ENCODE assay signal across 10 mouse cellular contexts in genomic region chr3:55055747-55056120, GRCm38 (mm10). TPM values are rescaled to one million over a fixed set of nuclear protein-coding genes. Genes with fewer than 3 reads are reported as not detected.
DNase-seq lines count a peak whose midpoint lies in the region; ATAC-seq and TF ChIP-seq lines count a peak whose summit lies in the region.
"Had no signal": no experiment of that assay in that cellular context is flagged by ENCODE, and none has a peak within 500 bp of the region (broad histone marks: within the 10 kb centered on the region; RNA-seq: fewer than 3 reads in every experiment).

No protein-coding gene starts in this region.

- no peak for DNase-seq in kidney, postnatal 10 days
- DNase-seq in hindbrain, postnatal 0 days (ENCODE audit: low spot score): no peak
- no peak for DNase-seq in thymus, postnatal 25 days
- DNase-seq in thymus, postnatal 0 days (ENCODE audit: low spot score): no peak
- DNase-seq in cerebellum, adult 9-11 months: no peak

- H3K4me2 ChIP-seq in kidney, embryonic 14.5 days (replicated peaks; ENCODE audit: low read depth, low read length): peak overlapping the region; percentile 99
- H3K4me2 ChIP-seq in embryonic facial prominence, embryonic 13.5 days: peak overlapping the region; percentile 99
- H3K4me2 ChIP-seq in hindbrain, postnatal 0 days (ENCODE audit: low read depth, low read length): peak overlapping the region; percentile 90
- H3K4me2 ChIP-seq in midbrain, embryonic 15.5 days: peak overlapping the region; percentile 97

- peak overlapping the region; percentile 56 for H3K9ac ChIP-seq in kidney, embryonic 14.5 days (ENCODE audit: low read depth, low read length)
- peak overlapping the region; percentile 66 for H3K9ac ChIP-seq in embryonic facial prominence, embryonic 13.5 days
- peak overlapping the region; percentile 52 for H3K9ac ChIP-seq in hindbrain, postnatal 0 days (replicated peaks; ENCODE audit: low read length)
- H3K9ac ChIP-seq in midbrain, embryonic 15.5 days: peak overlapping the region; percentile 71

- peak; percentile 24; the same call in 1 of the 2 replicates for ATAC-seq in kidney, embryonic 14.5 days (ENCODE audit: low FRiP score, low TSS enrichment)
- ATAC-seq in embryonic facial prominence, embryonic 13.5 days (ENCODE audit: insufficient number of reproducible peaks, insufficient read depth, low FRiP score, low TSS enrichment, low read depth): no peak
- ATAC-seq in hindbrain, postnatal 0 days: no peak
- ATAC-seq in midbrain, embryonic 15.5 days (replicated peaks): peak; percentile 21; the same call in 1 of the 2 replicates

- H3K27ac ChIP-seq in kidney, embryonic 14.5 days (ENCODE audit: low read depth, low read length): no peak overlapping the region
- H3K27ac ChIP-seq in embryonic facial prominence, embryonic 13.5 days: no peak overlapping the region
- H3K27ac ChIP-seq in hindbrain, postnatal 0 days: no peak overlapping the region
- H3K27ac ChIP-seq in midbrain, embryonic 15.5 days: no peak overlapping the region

- H3K9me3 ChIP-seq in kidney, embryonic 14.5 days (ENCODE audit: control insufficient read depth, low read length): no peaks in the 10 kb centered on the region
- H3K9me3 ChIP-seq in embryonic facial prominence, embryonic 13.5 days: no peaks in the 10 kb centered on the region
- no peaks in the 10 kb centered on the region for H3K9me3 ChIP-seq in hindbrain, postnatal 0 days (ENCODE audit: low read length)
- no peaks in the 10 kb centered on the region for H3K9me3 ChIP-seq in midbrain, embryonic 15.5 days

- H3K4me3 ChIP-seq in kidney, embryonic 14.5 days (ENCODE audit: low read length): peak overlapping the region; percentile 53
- peak overlapping the region; percentile 63 for H3K4me3 ChIP-seq in embryonic facial prominence, embryonic 13.5 days
- H3K4me3 ChIP-seq in hindbrain, postnatal 0 days (ENCODE audit: low read length): peak overlapping the region; percentile 62
- H3K4me3 ChIP-seq in midbrain, embryonic 15.5 days: peak overlapping the region; percentile 78

- peaks cover 18% of the 10 kb centered on the region for H3K27me3 ChIP-seq in kidney, embryonic 14.5 days (ENCODE audit: control insufficient read depth, insufficient read depth, low read length)
- H3K27me3 ChIP-seq in embryonic facial prominence, embryonic 13.5 days: peaks cover 46% of the 10 kb centered on the region
- H3K27me3 ChIP-seq in hindbrain, postnatal 0 days (ENCODE audit: insufficient read depth, low read length): no peaks in the 10 kb centered on the region
- peaks cover 4% of the 10 kb centered on the region; the same call in 1 of the 2 replicates for H3K27me3 ChIP-seq in midbrain, embryonic 15.5 days (replicated peaks)

- H3K4me1 ChIP-seq in kidney, embryonic 14.5 days (ENCODE audit: control insufficient read depth, insufficient read depth, low read length): peaks cover 4% of the 10 kb centered on the region; the same call in 1 of the 2 replicates
- peaks cover 15% of the 10 kb centered on the region for H3K4me1 ChIP-seq in embryonic facial prominence, embryonic 13.5 days
- no peaks in the 10 kb centered on the region for H3K4me1 ChIP-seq in hindbrain, postnatal 0 days (ENCODE audit: insufficient read depth, low read length)
- H3K4me1 ChIP-seq in midbrain, embryonic 15.5 days: peaks cover 12% of the 10 kb centered on the region

- no peak for TF ChIP-seq CTCF in hindbrain, postnatal 0 days (IDR thresholded peaks at IDR 0.05; ENCODE audit: low read depth)

- H3K36me3 ChIP-seq in kidney, embryonic 14.5 days (ENCODE audit: control insufficient read depth, insufficient read depth, low read length): no peaks in the 10 kb centered on the region
- no peaks in the 10 kb centered on the region for H3K36me3 ChIP-seq in embryonic facial prominence, embryonic 13.5 days
- H3K36me3 ChIP-seq in hindbrain, postnatal 0 days (ENCODE audit: insufficient read depth, low read length): no peaks in the 10 kb centered on the region
- H3K36me3 ChIP-seq in midbrain, embryonic 15.5 days (replicated peaks): no peaks in the 10 kb centered on the region
- H3K36me3 ChIP-seq: G1E had no signal

- 7% methylated on average over 11 of the region's 11 CpGs for WGBS in kidney, embryonic 14.5 days
- WGBS in embryonic facial prominence, embryonic 13.5 days: 6% methylated on average over 11 of the region's 11 CpGs
- WGBS in hindbrain, postnatal 0 days: 11% methylated on average over 11 of the region's 11 CpGs
- 9% methylated on average over 11 of the region's 11 CpGs for WGBS in midbrain, embryonic 15.5 days

RNA-seq across cellular contexts. Expression of gene Ccna1, which starts 0.4 kb away (rescaled TPM):
- polyA plus RNA-seq in kidney, embryonic 14.5 days (2014; fragmentation: Nextera tagmentation; extraction: Ambion mirVana): 1.6 and 2.1 TPM in 2 replicates
- 1.7 and 3.0 TPM in 2 replicates for polyA plus RNA-seq in embryonic facial prominence, embryonic 13.5 days (2015; fragmentation: Nextera tagmentation; extraction: Ambion mirVana)
- total RNA-seq in hindbrain, postnatal 0 days (2014; rRNA removed): 0.68 and 1.3 TPM in 2 replicates
- 2.0 and 4.2 TPM in 2 replicates for polyA plus RNA-seq in hindbrain, postnatal 0 days (2015; fragmentation: Nextera tagmentation; extraction: Ambion mirVana)
- polyA plus RNA-seq in midbrain, embryonic 15.5 days (2015; fragmentation: Nextera tagmentation; extraction: Ambion mirVana): 2.5 TPM in 2 replicates
- polyA plus RNA-seq in thymus, postnatal 0 days (2015; fragmentation: Nextera tagmentation; extraction: Ambion mirVana): 0.21 and 0.35 TPM in 2 replicates
- total RNA-seq: G1E; megakaryocyte, adult 5-6 weeks had no signal
- polyA plus RNA-seq: G1E had no signal

RNA-seq across cellular contexts. Expression of gene Spg20, which starts 56.2 kb away (rescaled TPM):
- polyA plus RNA-seq in kidney, embryonic 14.5 days (2014; fragmentation: Nextera tagmentation; extraction: Ambion mirVana): 33.4 and 49.6 TPM in 2 replicates
- polyA plus RNA-seq in embryonic facial prominence, embryonic 13.5 days (2015; fragmentation: Nextera tagmentation; extraction: Ambion mirVana): 78.5 and 85.3 TPM in 2 replicates
- total RNA-seq in hindbrain, postnatal 0 days (2014; rRNA removed): 14.8 and 18.4 TPM in 2 replicates
- 10.0 and 10.9 TPM in 2 replicates for polyA plus RNA-seq in hindbrain, postnatal 0 days (2015; fragmentation: Nextera tagmentation; extraction: Ambion mirVana)
- 15.7 and 15.8 TPM in 2 replicates for polyA plus RNA-seq in midbrain, embryonic 15.5 days (2015; fragmentation: Nextera tagmentation; extraction: Ambion mirVana)
- 16.6 and 18.7 TPM in 2 replicates for polyA plus RNA-seq in thymus, postnatal 0 days (2015; fragmentation: Nextera tagmentation; extraction: Ambion mirVana)

Comparison
In these comparisons a context has a peak if more than half of its experiments do, and no peak if none do; other contexts are left out.
1. ATAC-seq: peak in kidney, embryonic 14.5 days (single experiment) and midbrain, embryonic 15.5 days (single experiment); none in embryonic facial prominence, embryonic 13.5 days (single experiment) and hindbrain, postnatal 0 days (single experiment).
2. Peak in every context shown above with its lines, with median percentiles within 50 percentile points of each other: H3K4me2 ChIP-seq, H3K4me3 ChIP-seq and H3K9ac ChIP-seq.